ENCODE assay signal across 11 mouse cellular contexts in genomic region chr3:113606599-113606998, GRCm38 (mm10). TPM values are rescaled to one million over a fixed set of nuclear protein-coding genes. Genes with fewer than 3 reads are reported as not detected.
DNase-seq lines count a peak whose midpoint lies in the region; ATAC-seq and TF ChIP-seq lines count a peak whose summit lies in the region.
"Had no signal": no experiment of that assay in that cellular context is flagged by ENCODE, and none has a peak within 500 bp of the region (broad histone marks: within the 10 kb centered on the region; RNA-seq: fewer than 3 reads in every experiment).

TSS of gene Amy1 (minus strand) at chr3:113606699.

- no peaks in the 10 kb centered on the region for H3K9me3 ChIP-seq in liver, embryonic 15.5 days (replicated peaks)
- no peaks in the 10 kb centered on the region for H3K9me3 ChIP-seq in liver, embryonic 11.5 days (ENCODE audit: control insufficient read depth, low read length)
- no peaks in the 10 kb centered on the region for H3K9me3 ChIP-seq in midbrain, embryonic 15.5 days
- H3K9me3 ChIP-seq: neural tube, embryonic 12.5 days had no signal

- ATAC-seq in liver, embryonic 15.5 days (ENCODE audit: insufficient read depth): no peak
- ATAC-seq in liver, embryonic 11.5 days (replicated peaks; ENCODE audit: low FRiP score): no peak
- no peak for ATAC-seq in midbrain, embryonic 15.5 days (replicated peaks)

- H3K9ac ChIP-seq in liver, embryonic 15.5 days: no peak within 1 kb of the TSS
- no peak within 1 kb of the TSS for H3K9ac ChIP-seq in liver, embryonic 11.5 days (ENCODE audit: low read depth, low read length)
- no peak within 1 kb of the TSS for H3K9ac ChIP-seq in midbrain, embryonic 15.5 days
- H3K9ac ChIP-seq: neural tube, embryonic 12.5 days had no signal

- peaks cover 21% of the 10 kb centered on the region for H3K36me3 ChIP-seq in liver, embryonic 15.5 days (replicated peaks)
- H3K36me3 ChIP-seq in liver, embryonic 11.5 days (ENCODE audit: control insufficient read depth, insufficient read depth, low read length): peaks cover 11% of the 10 kb centered on the region
- H3K36me3 ChIP-seq in midbrain, embryonic 15.5 days (replicated peaks): peaks cover 12% of the 10 kb centered on the region

- TF ChIP-seq POLR2A in cortical plate, adult 2 months (IDR thresholded peaks at IDR 0.05; ENCODE audit: extremely low read depth, insufficient read depth, low read length): no peak
- no peak for TF ChIP-seq POLR2A in lung, adult 2 months (IDR thresholded peaks at IDR 0.05; ENCODE audit: borderline replicate concordance, extremely low read depth, low read depth, low read length)

- no peaks in the 10 kb centered on the region for H3K27me3 ChIP-seq in liver, embryonic 15.5 days
- no peaks in the 10 kb centered on the region for H3K27me3 ChIP-seq in liver, embryonic 11.5 days (replicated peaks; ENCODE audit: control insufficient read depth, insufficient read depth, low read length)
- H3K27me3 ChIP-seq in midbrain, embryonic 15.5 days (replicated peaks): no peaks in the 10 kb centered on the region
- H3K27me3 ChIP-seq: neural tube, embryonic 12.5 days had no signal

- intact Hi-C loops in gastrocnemius, postnatal 36 days (cut with DNase I): no loop called here

- H3K4me1 ChIP-seq in liver, embryonic 15.5 days (replicated peaks): no peaks in the 10 kb centered on the region
- no peaks in the 10 kb centered on the region for H3K4me1 ChIP-seq in liver, embryonic 11.5 days (replicated peaks; ENCODE audit: control insufficient read depth, insufficient read depth, low read length)
- no peaks in the 10 kb centered on the region for H3K4me1 ChIP-seq in cortical plate, adult 2 months (ENCODE audit: control insufficient read depth, insufficient read depth, low read length)
- H3K4me1 ChIP-seq in midbrain, embryonic 15.5 days: no peaks in the 10 kb centered on the region
- H3K4me1 ChIP-seq in lung, adult 2 months (ENCODE audit: control insufficient read depth, insufficient read depth, low read length): no peaks in the 10 kb centered on the region
- H3K4me1 ChIP-seq: neural tube, embryonic 12.5 days had no signal

- no peak for DNase-seq in gastrocnemius, adult 8-10 months (ENCODE audit: low spot score in 2 of 2)
- DNase-seq in gastrocnemius, postnatal 36 days: no peak
- no peak for DNase-seq in liver, embryonic 11.5 days (ENCODE audit: low spot score)
- DNase-seq in lung, adult 2 months: no peak
- no peak for DNase-seq in spleen, postnatal 14 days (ENCODE audit: low spot score in 2 of 2)
- DNase-seq: heart, adult 2 months; right cerebral cortex, postnatal 25 days had no signal

- 86% methylated on average over 2 of the region's 2 CpGs for whole genome bisulfite sequencing in liver, embryonic 15.5 days (ENCODE audit: insufficient replicate concordance)
- WGBS in liver, embryonic 11.5 days: 92% methylated on average over 2 of the region's 2 CpGs
- 95% methylated on average over 2 of the region's 2 CpGs for WGBS in midbrain, embryonic 15.5 days
- WGBS in lung, adult 2 months: 91% methylated on average over 2 of the region's 2 CpGs

- H3K27ac ChIP-seq in liver, embryonic 15.5 days (replicated peaks): no peak within 1 kb of the TSS
- H3K27ac ChIP-seq in liver, embryonic 11.5 days (ENCODE audit: low read depth, low read length): no peak within 1 kb of the TSS
- no peak within 1 kb of the TSS for H3K27ac ChIP-seq in cortical plate, adult 2 months (ENCODE audit: insufficient read depth, low read length)
- no peak within 1 kb of the TSS for H3K27ac ChIP-seq in midbrain, embryonic 15.5 days
- H3K27ac ChIP-seq: heart, adult 2 months; neural tube, embryonic 12.5 days had no signal

- H3K4me3 ChIP-seq in liver, embryonic 15.5 days (replicated peaks): no peak within 1 kb of the TSS
- no peak within 1 kb of the TSS for H3K4me3 ChIP-seq in liver, embryonic 11.5 days (ENCODE audit: low read depth, low read length)
- no peak within 1 kb of the TSS for H3K4me3 ChIP-seq in cortical plate, adult 2 months (ENCODE audit: insufficient read depth, low read length)
- no peak within 1 kb of the TSS for H3K4me3 ChIP-seq in midbrain, embryonic 15.5 days
- no peak within 1 kb of the TSS for H3K4me3 ChIP-seq in lung, adult 2 months (replicated peaks; ENCODE audit: extremely low read depth, low read depth, low read length)
- H3K4me3 ChIP-seq: heart, adult 2 months; neural tube, embryonic 12.5 days had no signal

- no peak within 1 kb of the TSS for H3K4me2 ChIP-seq in liver, embryonic 15.5 days
- H3K4me2 ChIP-seq in liver, embryonic 11.5 days: no peak within 1 kb of the TSS
- no peak within 1 kb of the TSS for H3K4me2 ChIP-seq in midbrain, embryonic 15.5 days
- H3K4me2 ChIP-seq: neural tube, embryonic 12.5 days had no signal

- no peak for TF ChIP-seq CTCF in cortical plate, adult 2 months (IDR thresholded peaks at IDR 0.05; ENCODE audit: extremely low read depth, insufficient read depth, low read length)
- TF ChIP-seq CTCF in lung, adult 2 months (IDR thresholded peaks at IDR 0.05; ENCODE audit: insufficient read depth, low read length): no peak

RNA-seq across cellular contexts. Expression of gene Amy1, which starts in this region (rescaled TPM):
- 10 to 100 TPM; 17.7 to 29.9 (median 27.2) TPM for total RNA-seq in gastrocnemius, adult 8-10 months (2022)
- 1 to 10 TPM; 5.3 to 6.9 TPM for total RNA-seq in gastrocnemius, postnatal 36 days (2021)
- 18.5 and 21.0 TPM in 2 replicates for polyA plus RNA-seq in liver, embryonic 15.5 days (2015; fragmentation: Nextera tagmentation; extraction: Ambion mirVana)
- polyA plus RNA-seq in liver, embryonic 11.5 days (2014; fragmentation: Nextera tagmentation; extraction: Ambion mirVana): 2.8 and 4.1 TPM in 2 replicates
- 56.8 and 61.0 TPM in 2 replicates for polyA plus RNA-seq in cortical plate, adult 2 months (2012; rRNA removed)
- 19.7 and 23.7 TPM in 2 replicates for polyA plus RNA-seq in midbrain, embryonic 15.5 days (2015; fragmentation: Nextera tagmentation; extraction: Ambion mirVana)
- polyA plus RNA-seq in lung, adult 2 months (2012; rRNA removed): 1.9 and 2.5 TPM in 2 replicates
